Mouse (Mus musculus) intestine, embryonic 16.5 days (tissue): ENCODE results near the gene Cbx1. TPM values are rescaled to one million over a fixed set of nuclear protein-coding genes. Genes with fewer than 3 reads are reported as not detected.
A peak's percentile ranks its signal among the peaks of the same experiment; 100 is the strongest.

Experiments used
- ATAC-seq: fragments of 200-750 bp; cut with Nextera tagmentation; 2 replicates; pipeline ENCODE4 v1.8.0; 2017; ENCODE audit warnings: moderate TSS enrichment, moderate library complexity
- H3K27ac ChIP-seq: fragments of 300-500 bp; sonication (generic); 2 replicates; pipeline ENCODE4 v1.5.1; 2014; ENCODE audit warnings: mild to moderate bottlenecking, low read length
- H3K27me3 ChIP-seq: fragments of 300-500 bp; sonication (generic); replicated peaks from 2 replicates; pipeline ENCODE4 v1.6.1; 2014; ENCODE audit warnings: low read length, control low read depth, mixed read lengths; ENCODE audit not compliant: control insufficient read depth, insufficient read depth
- H3K36me3 ChIP-seq: fragments of 300-500 bp; sonication (generic); 2 replicates; pipeline ENCODE4 v1.6.1; 2014; ENCODE audit warnings: low read length, control low read depth; ENCODE audit not compliant: control insufficient read depth, insufficient read depth
- H3K4me1 ChIP-seq: fragments of 300-500 bp; sonication (generic); 2 replicates; pipeline ENCODE4 v1.6.1; 2014; ENCODE audit warnings: low read length, control low read depth, mixed read lengths; ENCODE audit not compliant: control insufficient read depth, insufficient read depth
- H3K4me2 ChIP-seq: fragments of 300-500 bp; sonication (generic); 2 replicates; pipeline ENCODE4 v1.6.1; 2014; ENCODE audit warnings: low read depth, low read length, control low read depth
- H3K4me3 ChIP-seq: fragments of 300-500 bp; sonication (generic); 2 replicates; pipeline ENCODE4 v1.5.1; 2014; ENCODE audit warnings: mild to moderate bottlenecking, low read length
- H3K9ac ChIP-seq: fragments of 300-500 bp; sonication (generic); 2 replicates; pipeline ENCODE4 v1.6.1; 2014; ENCODE audit warnings: low read depth, low read length
- H3K9me3 ChIP-seq: fragments of 300-500 bp; sonication (generic); 2 replicates; pipeline ENCODE4 v1.6.1; 2016; ENCODE audit warnings: low read length, control low read depth; ENCODE audit not compliant: control insufficient read depth
- WGBS: fragments of 180-500 bp; shearing (Covaris S2); extraction: QIAGEN DNeasy Blood & Tissue Kit; methylation state at CpG from one replicate; pipeline ENCODE4 v1.1.7; 2014; 5-methylcytosine and 5-hydroxymethylcytosine counted together
- polyA plus RNA-seq: library from polyadenylated mRNA; unstranded; fragments of >200 nt; fragmentation: Nextera tagmentation; extraction: Ambion mirVana; gene quantifications from 2 replicates; pipeline ENCODE4 v1.2.1, GENCODE M21; 2015

Cbx1 gene
- polyA plus RNA-seq, 1 experiment from 2014 or later, result 74.5 TPM

DNA sequence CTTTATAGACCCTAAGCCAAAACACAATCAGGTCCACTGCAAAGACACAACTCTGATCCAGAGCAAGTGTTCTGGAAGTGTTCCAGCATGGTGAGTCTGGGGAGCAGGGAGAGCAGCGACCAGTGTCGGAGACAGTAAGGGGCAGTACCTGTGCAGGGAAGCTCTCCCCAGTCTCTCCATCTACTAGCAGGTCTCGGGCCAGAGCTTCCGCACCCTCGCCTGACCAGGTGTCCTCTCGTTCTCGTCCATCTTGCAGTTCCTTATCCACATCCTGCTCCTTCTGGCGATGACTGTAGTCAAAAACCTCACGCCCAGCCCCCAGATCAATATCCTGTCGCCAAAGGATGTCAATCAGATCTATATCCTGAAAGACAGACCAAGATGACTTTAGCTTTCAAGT, 33.0 kb downstream of the Cbx1 start:
- Histone ChIP-seq H3K9me3 (no peaks in the 10 kb centered on the region), H3K27ac (no peak overlapping the region), H3K9ac (no peak overlapping the region), H3K36me3 (peaks cover 23% of the 10 kb centered on the region), H3K4me3 (no peak overlapping the region), H3K4me1 (peaks cover 35% of the 10 kb centered on the region), H3K4me2 (no peak overlapping the region), H3K27me3 (no peaks in the 10 kb centered on the region)
- WGBS, result 90% methylated on average over 10 of the region's 10 CpGs
- no peak for ATAC-seq

DNA sequence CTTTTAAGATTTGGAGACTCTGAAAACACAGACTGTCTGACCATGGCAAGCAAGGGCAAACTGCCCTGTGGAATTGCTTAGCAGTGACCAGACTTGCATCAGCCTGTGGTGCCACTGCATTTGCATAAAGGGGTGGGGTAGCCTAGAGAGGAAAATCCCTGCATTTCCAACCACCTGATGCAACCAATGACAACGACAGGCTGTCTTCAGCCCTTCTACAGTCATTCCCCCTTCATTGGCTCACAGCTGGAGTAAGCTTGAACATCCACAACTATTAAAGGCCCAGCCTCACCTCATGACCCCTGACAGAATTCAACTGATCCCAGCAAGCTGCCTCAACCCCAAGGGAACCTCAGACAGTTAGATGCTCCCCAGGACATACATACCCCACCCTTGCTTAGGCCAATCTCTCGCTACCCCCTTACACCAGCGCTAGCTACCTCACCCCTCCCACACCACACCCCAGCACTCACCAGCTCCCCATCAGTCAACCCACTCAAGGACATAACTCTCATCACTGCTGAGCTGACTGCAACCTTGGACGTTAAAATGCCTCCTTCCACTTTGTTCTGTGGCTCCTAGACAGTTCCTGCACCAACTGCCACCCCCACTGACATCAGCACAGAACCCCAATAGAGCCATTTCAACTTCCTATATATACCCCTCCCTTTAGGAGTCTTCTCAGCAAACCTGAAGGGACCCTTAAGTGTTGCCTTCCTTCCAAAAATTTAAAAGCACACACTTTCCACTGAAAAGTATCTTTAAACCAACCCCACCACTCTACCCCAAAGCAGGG, 33.9 kb downstream of the Cbx1 start:
- Histone ChIP-seq H3K9me3 (no peaks in the 10 kb centered on the region), H3K9ac (peak overlapping the region; percentile 70; the same call in 1 of the 2 replicates), H3K4me2 (peak overlapping the region; percentile 94), H3K4me3 (peak overlapping the region; percentile 51; the same call in 1 of the 2 replicates), H3K27ac (no peak overlapping the region), H3K27me3 (no peaks in the 10 kb centered on the region), H3K36me3 (peaks cover 24% of the 10 kb centered on the region), H3K4me1 (peaks cover 44% of the 10 kb centered on the region)
- ATAC-seq, result no peak
- 39% methylated on average over 4 of the region's 4 CpGs for WGBS

GRCm38 (mm10) chr11:96823471-96823837, 34.5 kb downstream of the Cbx1 start:
- Histone ChIP-seq H3K9ac (peak overlapping the region; percentile 70), H3K27me3 (no peaks in the 10 kb centered on the region), H3K4me3 (peak overlapping the region; percentile 51), H3K4me1 (peaks cover 46% of the 10 kb centered on the region), H3K36me3 (peaks cover 24% of the 10 kb centered on the region), H3K4me2 (peak overlapping the region; percentile 94), H3K27ac (peak overlapping the region; percentile 52; the same call in 1 of the 2 replicates), H3K9me3 (no peaks in the 10 kb centered on the region)
- ATAC-seq, result peak; percentile 12
- 7% methylated on average over 10 of the region's 13 CpGs for WGBS

DNA sequence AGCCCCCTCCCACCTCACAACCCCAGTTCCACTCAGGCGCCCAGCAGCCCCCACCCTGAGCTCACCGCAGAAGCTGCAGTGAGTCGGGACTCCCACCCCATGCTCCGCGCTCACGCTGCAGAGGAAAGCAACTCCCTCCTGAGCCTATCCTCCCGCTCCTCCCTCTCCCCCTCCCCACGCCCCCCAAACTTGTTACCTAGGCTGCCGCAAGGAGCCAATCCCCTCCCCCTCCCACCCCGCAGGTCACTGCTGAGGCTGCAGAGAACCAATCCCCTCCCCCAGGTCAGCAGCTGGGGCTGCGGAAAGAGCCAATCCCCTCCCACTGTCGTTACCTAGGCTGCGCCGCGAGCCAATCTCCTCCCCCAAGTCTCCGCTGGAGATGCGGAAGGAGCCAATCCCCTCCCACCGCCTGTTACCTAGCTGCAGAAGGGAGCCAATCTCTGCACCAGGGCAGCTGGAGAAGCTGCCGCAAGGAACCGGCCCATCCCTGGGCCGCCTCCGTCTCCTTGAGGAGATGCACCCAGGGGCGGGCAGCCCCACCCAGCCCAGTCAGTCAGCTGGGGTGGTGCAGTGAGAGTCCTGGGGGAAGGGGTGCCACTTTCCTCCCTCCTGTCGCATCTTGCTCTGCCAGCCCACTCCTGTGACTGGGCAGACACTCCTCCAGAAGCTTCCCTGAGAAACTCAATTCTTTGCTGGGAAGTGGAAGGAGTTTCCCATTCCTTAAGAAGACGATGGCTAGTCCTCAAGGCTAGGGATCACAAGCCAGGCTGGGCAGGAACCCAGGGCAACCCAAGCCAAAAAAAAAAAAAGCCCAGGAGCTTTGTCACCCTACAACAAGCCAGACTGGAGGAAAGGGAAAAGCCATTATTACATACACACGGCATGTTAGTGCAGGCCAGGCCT, 35.2 kb downstream of the Cbx1 start:
- WGBS, result 1% methylated on average over 25 of the region's 26 CpGs
- H3K4me2 ChIP-seq, result peak overlapping the region; percentile 94
- H3K36me3 ChIP-seq, result peaks cover 20% of the 10 kb centered on the region
- peak overlapping the region; percentile 70 for H3K9ac ChIP-seq
- H3K4me1 ChIP-seq, result peaks cover 50% of the 10 kb centered on the region
- peak overlapping the region; percentile 69 for H3K27ac ChIP-seq
- peak; percentile 92 for ATAC-seq
- no peaks in the 10 kb centered on the region for H3K9me3 ChIP-seq
- peak overlapping the region; percentile 51 for H3K4me3 ChIP-seq
- no peaks in the 10 kb centered on the region for H3K27me3 ChIP-seq

DNA sequence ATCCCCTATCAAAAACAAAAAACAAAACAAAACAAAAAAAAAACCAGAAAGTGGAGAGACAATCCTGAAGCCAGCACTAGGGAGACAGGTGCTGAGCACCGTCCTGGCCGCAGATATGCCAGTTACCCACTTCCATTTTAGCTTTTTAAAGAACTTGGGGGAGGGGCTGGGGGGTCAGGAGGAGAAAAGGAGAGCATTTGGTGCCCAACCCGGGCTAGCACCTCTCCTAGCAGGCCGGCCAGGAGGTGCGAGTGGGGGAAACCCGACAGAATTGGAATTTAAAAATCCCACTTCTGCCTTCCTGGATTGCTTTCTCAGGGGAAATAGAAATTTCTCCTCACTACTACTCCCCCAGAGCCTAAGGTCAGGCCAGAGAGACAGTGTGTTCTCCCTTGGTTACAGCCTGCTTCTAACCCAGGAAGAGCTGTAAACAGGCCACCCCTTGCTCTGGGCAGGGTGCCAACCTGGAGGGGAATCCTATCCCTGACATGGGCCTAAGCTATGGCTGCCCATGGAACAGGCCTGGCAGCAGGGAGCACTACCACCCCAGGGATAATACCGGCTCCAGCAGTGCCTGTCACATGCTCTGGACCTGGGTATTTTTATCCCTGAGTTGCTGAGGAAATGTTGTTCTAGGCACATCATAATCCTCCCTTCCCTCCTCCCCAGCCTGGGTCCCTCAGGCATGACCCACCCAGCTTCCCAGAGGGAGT, 36.0 kb downstream of the Cbx1 start:
- H3K27ac ChIP-seq, result peak overlapping the region; percentile 69
- peaks cover 12% of the 10 kb centered on the region for H3K36me3 ChIP-seq
- no peak overlapping the region for H3K4me3 ChIP-seq
- H3K9me3 ChIP-seq, result no peaks in the 10 kb centered on the region
- H3K4me2 ChIP-seq, result peak overlapping the region; percentile 94; the same call in 1 of the 2 replicates
- peaks cover 50% of the 10 kb centered on the region for H3K4me1 ChIP-seq
- H3K27me3 ChIP-seq, result no peaks in the 10 kb centered on the region
- H3K9ac ChIP-seq, result peak overlapping the region; percentile 42; the same call in 1 of the 2 replicates
- WGBS, result 37% methylated on average over 7 of the region's 7 CpGs
- no peak for ATAC-seq

- Histone ChIP-seq H3K27ac (no peak overlapping the region), H3K4me1 (peaks cover 57% of the 10 kb centered on the region), H3K4me2 (peak overlapping the region; percentile 7; the same call in 1 of the 2 replicates), H3K36me3 (peaks cover 5% of the 10 kb centered on the region), H3K27me3 (no peaks in the 10 kb centered on the region), H3K9me3 (no peaks in the 10 kb centered on the region), H3K4me3 (no peak overlapping the region), H3K9ac (no peak overlapping the region)
- ATAC-seq, result no peak
- 83% methylated on average over 2 of the region's 2 CpGs for WGBS
Measured at GRCm38 (mm10) chr11:96826481-96826880, 37.6 kb downstream of the Cbx1 start.

- H3K4me2 ChIP-seq, result peak overlapping the region; percentile 7; the same call in 1 of the 2 replicates
- H3K27ac ChIP-seq, result no peak overlapping the region
- no peak for ATAC-seq
- no peaks in the 10 kb centered on the region for H3K9me3 ChIP-seq
- 70% methylated on average over 12 of the region's 12 CpGs for WGBS
- H3K4me3 ChIP-seq, result 0 out of 2 replicates have a peak overlapping the region, but pooled peaks have one; percentile 0
- no peak overlapping the region; the same call in 1 of the 2 replicates for H3K9ac ChIP-seq
- peaks cover 3% of the 10 kb centered on the region; the same call in 1 of the 2 replicates for H3K36me3 ChIP-seq
- no peaks in the 10 kb centered on the region for H3K27me3 ChIP-seq
- H3K4me1 ChIP-seq, result peaks cover 57% of the 10 kb centered on the region
Measured at GRCm38 (mm10) chr11:96827062-96827581, 38.2 kb downstream of the Cbx1 start.

- no peak overlapping the region; the same call in 1 of the 2 replicates for H3K9ac ChIP-seq
- 70% methylated on average over 9 of the region's 9 CpGs for WGBS
- no peaks in the 10 kb centered on the region for H3K9me3 ChIP-seq
- H3K27me3 ChIP-seq, result no peaks in the 10 kb centered on the region
- H3K4me1 ChIP-seq, result peaks cover 57% of the 10 kb centered on the region
- ATAC-seq, result no peak
- H3K4me2 ChIP-seq, result peak overlapping the region; percentile 11; the same call in 1 of the 2 replicates
- H3K27ac ChIP-seq, result no peak overlapping the region
- peaks cover 3% of the 10 kb centered on the region; the same call in 1 of the 2 replicates for H3K36me3 ChIP-seq
- H3K4me3 ChIP-seq, result no peak overlapping the region; the same call in 1 of the 2 replicates
Measured at GRCm38 (mm10) chr11:96827917-96828316, 39.0 kb downstream of the Cbx1 start.
